Mouse (Mus musculus): ENCODE results near the gene Zgpat.

- TF ChIP-seq POLR2A (IDR thresholded peaks at IDR 0.05; ENCODE audit: control insufficient read depth, low read depth, low read length) (no peak), CTCF (IDR thresholded peaks at IDR 0.05; ENCODE audit: control insufficient read depth, insufficient read depth, insufficient replicate concordance, low read depth, low read length) (peak; percentile 52; the same call in 1 of the 2 replicates)
These were observed 28.0 kb downstream of the Zgpat start for GRCm38 (mm10) chr2:181392600-181393213.
